Mouse (Mus musculus): ENCODE measurements around the gene Bud23. TPM values are rescaled to one million over a fixed set of nuclear protein-coding genes. Genes with fewer than 3 reads are reported as not detected.

The Bud23 gene
- polyA plus RNA-seq, 1 experiment from 2014 or later: 98.0 TPM

GRCm38 (mm10) chr5:135010320-135010709 is 54.4 kb downstream of the Bud23 start:
- Histone ChIP-seq H3K27me3 (replicated peaks; ENCODE audit: control insufficient read depth, insufficient read depth, low read length) (no peaks in the 10 kb centered on the region), H3K9ac (ENCODE audit: low read length) (peak overlapping the region; percentile 73), H3K4me1 (replicated peaks; ENCODE audit: control insufficient read depth, insufficient read depth, low read length) (peaks cover 15% of the 10 kb centered on the region), H3K9me3 (ENCODE audit: control insufficient read depth, low read length) (no peaks in the 10 kb centered on the region), H3K36me3 (ENCODE audit: control insufficient read depth, insufficient read depth, low read length) (0 out of 2 replicates have a peak, but pooled peaks cover 7% of the 10 kb centered on the region), H3K4me2 (ENCODE audit: low read length) (peak overlapping the region; percentile 53), H3K27ac (ENCODE audit: low read depth) (peak overlapping the region; percentile 98), H3K4me3 (ENCODE audit: low read depth, low read length) (peak overlapping the region; percentile 82)
- no peak for DNase-seq (ENCODE audit: low spot score)
- WGBS: 52% methylated on average over 7 of the region's 7 CpGs
- no peak for ATAC-seq (replicated peaks; ENCODE audit: low FRiP score, low TSS enrichment, low read depth)

- H3K9ac ChIP-seq (ENCODE audit: low read length): peak overlapping the region; percentile 73
- peak overlapping the region; percentile 53 for H3K4me2 ChIP-seq (ENCODE audit: low read length)
- H3K27me3 ChIP-seq (replicated peaks; ENCODE audit: control insufficient read depth, insufficient read depth, low read length): no peaks in the 10 kb centered on the region
- H3K4me3 ChIP-seq (ENCODE audit: low read depth, low read length): peak overlapping the region; percentile 82
- H3K27ac ChIP-seq (ENCODE audit: low read depth): peak overlapping the region; percentile 98
- 0 out of 2 replicates have a peak, but pooled peaks cover 7% of the 10 kb centered on the region for H3K36me3 ChIP-seq (ENCODE audit: control insufficient read depth, insufficient read depth, low read length)
- peaks cover 15% of the 10 kb centered on the region for H3K4me1 ChIP-seq (replicated peaks; ENCODE audit: control insufficient read depth, insufficient read depth, low read length)
- DNase-seq (ENCODE audit: low spot score): peak; percentile 96
- WGBS: under 1% methylated on average over 34 of the region's 37 CpGs
- no peaks in the 10 kb centered on the region for H3K9me3 ChIP-seq (ENCODE audit: control insufficient read depth, low read length)
- ATAC-seq (replicated peaks; ENCODE audit: low FRiP score, low TSS enrichment, low read depth): peak; percentile 71
Observed at GRCm38 (mm10) chr5:135009590-135010319, 55.0 kb downstream of the Bud23 start.

- ATAC-seq (replicated peaks; ENCODE audit: low FRiP score, low TSS enrichment, low read depth) (peak; percentile 87), DNase-seq (ENCODE audit: low spot score) (peak; percentile 99)
- H3K27ac ChIP-seq (ENCODE audit: low read depth): peak within 1 kb of the TSS; percentile 98
- H3K27me3 ChIP-seq (replicated peaks; ENCODE audit: control insufficient read depth, insufficient read depth, low read length): no peaks in the 10 kb centered on the region
- no peaks in the 10 kb centered on the region for H3K9me3 ChIP-seq (ENCODE audit: control insufficient read depth, low read length)
- under 1% methylated on average over 52 of the region's 52 CpGs for WGBS
- peak within 1 kb of the TSS; percentile 73 for H3K9ac ChIP-seq (ENCODE audit: low read length)
- peak within 1 kb of the TSS; percentile 53 for H3K4me2 ChIP-seq (ENCODE audit: low read length)
- peak within 1 kb of the TSS; percentile 82 for H3K4me3 ChIP-seq (ENCODE audit: low read depth, low read length)
- 0 out of 2 replicates have a peak, but pooled peaks cover 7% of the 10 kb centered on the region for H3K36me3 ChIP-seq (ENCODE audit: control insufficient read depth, insufficient read depth, low read length)
- H3K4me1 ChIP-seq (replicated peaks; ENCODE audit: control insufficient read depth, insufficient read depth, low read length): peaks cover 15% of the 10 kb centered on the region
Observed at GRCm38 (mm10) chr5:135008671-135009589, 55.8 kb downstream of the Bud23 start, which contains the start of gene Abhd11. TSS of gene Abhd11 (plus strand) at chr5:135009152.

GRCm38 (mm10) chr5:135007802-135008571 is 56.8 kb downstream of the Bud23 start:
- no peaks in the 10 kb centered on the region for H3K27me3 ChIP-seq (replicated peaks; ENCODE audit: control insufficient read depth, insufficient read depth, low read length)
- H3K4me1 ChIP-seq (replicated peaks; ENCODE audit: control insufficient read depth, insufficient read depth, low read length): peaks cover 15% of the 10 kb centered on the region
- DNase-seq (ENCODE audit: low spot score) (no peak), ATAC-seq (replicated peaks; ENCODE audit: low FRiP score, low TSS enrichment, low read depth) (no peak)
- peak overlapping the region; percentile 98 for H3K27ac ChIP-seq (ENCODE audit: low read depth)
- 36% methylated on average over 16 of the region's 16 CpGs for WGBS
- peak overlapping the region; percentile 51 for H3K9ac ChIP-seq (ENCODE audit: low read length)
- H3K4me2 ChIP-seq (ENCODE audit: low read length): peak overlapping the region; percentile 53
- no peaks in the 10 kb centered on the region for H3K9me3 ChIP-seq (ENCODE audit: control insufficient read depth, low read length)
- H3K4me3 ChIP-seq (ENCODE audit: low read depth, low read length): peak overlapping the region; percentile 82
- H3K36me3 ChIP-seq (ENCODE audit: control insufficient read depth, insufficient read depth, low read length): 0 out of 2 replicates have a peak, but pooled peaks cover 7% of the 10 kb centered on the region

Other genes starting within 250 kb of the Bud23 start
- not detected in 2 replicates for gene Tmem270, start 158.2 kb downstream of the Bud23 start, polyA plus RNA-seq (2014; fragmentation: Nextera tagmentation; extraction: Ambion mirVana)
- 0.23 TPM in 1 of 2 replicates, not detected in the other for gene Cldn13, start 149.4 kb downstream of the Bud23 start, polyA plus RNA-seq (2014; fragmentation: Nextera tagmentation; extraction: Ambion mirVana)
- gene Mettl27, start 132.6 kb downstream of the Bud23 start, polyA plus RNA-seq (2014; fragmentation: Nextera tagmentation; extraction: Ambion mirVana): 22.7 and 24.6 TPM in 2 replicates
- 78.1 and 78.3 TPM in 2 replicates for gene Cldn4, start 118.0 kb downstream of the Bud23 start, polyA plus RNA-seq (2014; fragmentation: Nextera tagmentation; extraction: Ambion mirVana)
- 113 and 143 TPM in 2 replicates for gene Cldn3, start 78.7 kb downstream of the Bud23 start, polyA plus RNA-seq (2014; fragmentation: Nextera tagmentation; extraction: Ambion mirVana)
- 99.7 and 104 TPM in 2 replicates for gene Abhd11, start 55.8 kb downstream of the Bud23 start, polyA plus RNA-seq (2014; fragmentation: Nextera tagmentation; extraction: Ambion mirVana)
- 15.9 and 20.2 TPM in 2 replicates for gene Stx1a, start 41.5 kb downstream of the Bud23 start, polyA plus RNA-seq (2014; fragmentation: Nextera tagmentation; extraction: Ambion mirVana)
- gene Dnajc30, start 757 bp downstream of the Bud23 start, polyA plus RNA-seq (2014; fragmentation: Nextera tagmentation; extraction: Ambion mirVana): 32.5 and 33.3 TPM in 2 replicates
- gene Vps37d, start 13.3 kb upstream of the Bud23 start, polyA plus RNA-seq (2014; fragmentation: Nextera tagmentation; extraction: Ambion mirVana): 7.0 and 7.5 TPM in 2 replicates
- gene Mlxipl, start 24.9 kb upstream of the Bud23 start, polyA plus RNA-seq (2014; fragmentation: Nextera tagmentation; extraction: Ambion mirVana): 5.2 and 6.4 TPM in 2 replicates
- 26.2 and 27.8 TPM in 2 replicates for gene Tbl2, start 84.7 kb upstream of the Bud23 start, polyA plus RNA-seq (2014; fragmentation: Nextera tagmentation; extraction: Ambion mirVana)
- gene Bcl7b, start 103.3 kb upstream of the Bud23 start, polyA plus RNA-seq (2014; fragmentation: Nextera tagmentation; extraction: Ambion mirVana): 48.0 and 55.3 TPM in 2 replicates
- 50.8 and 54.2 TPM in 2 replicates for gene Baz1b, start 122.3 kb upstream of the Bud23 start, polyA plus RNA-seq (2014; fragmentation: Nextera tagmentation; extraction: Ambion mirVana)
- gene Fzd9, start 186.3 kb upstream of the Bud23 start, polyA plus RNA-seq (2014; fragmentation: Nextera tagmentation; extraction: Ambion mirVana): 0.65 and 1.2 TPM in 2 replicates

All from intestine, embryonic 14.5 days (tissue).